Mouse (Mus musculus): ENCODE results near the gene Nt5c1a. TPM values are rescaled to one million over a fixed set of nuclear protein-coding genes. Genes with fewer than 3 reads are reported as not detected.

The Nt5c1a gene
- polyA plus RNA-seq, 1 experiment from 2014 or later = not detected

- Histone ChIP-seq H3K27ac (ENCODE audit: low read length) (peak overlapping the region; percentile 38), H3K36me3 (ENCODE audit: control insufficient read depth, insufficient read depth, low read length) (0 out of 2 replicates have a peak, but pooled peaks cover 2% of the 10 kb centered on the region), H3K4me1 (ENCODE audit: control insufficient read depth, insufficient read depth, low read length) (peaks cover 12% of the 10 kb centered on the region; the same call in 1 of the 2 replicates), H3K4me3 (ENCODE audit: low read length) (no peak overlapping the region), H3K27me3 (replicated peaks; ENCODE audit: control insufficient read depth, insufficient read depth, low read length) (no peaks in the 10 kb centered on the region; the same call in 1 of the 2 replicates), H3K9me3 (ENCODE audit: control insufficient read depth, low read length) (no peaks in the 10 kb centered on the region), H3K9ac (ENCODE audit: low read depth, low read length) (no peak overlapping the region), H3K4me2 (ENCODE audit: low read depth, low read length) (no peak overlapping the region)
- 64% methylated on average over 6 of the region's 6 CpGs for WGBS
- ATAC-seq = no peak
Measured at GRCm38 (mm10) chr4:123237386-123238266, 36.3 kb downstream of the Nt5c1a start.

- H3K4me2 ChIP-seq (ENCODE audit: low read depth, low read length) = peak overlapping the region; percentile 59
- peak overlapping the region; percentile 63 for H3K9ac ChIP-seq (ENCODE audit: low read depth, low read length)
- ATAC-seq = peak; percentile 81
- peak overlapping the region; percentile 39 for H3K4me3 ChIP-seq (ENCODE audit: low read length)
- H3K9me3 ChIP-seq (ENCODE audit: control insufficient read depth, low read length) = no peaks in the 10 kb centered on the region
- peak overlapping the region; percentile 53 for H3K27ac ChIP-seq (ENCODE audit: low read length)
- no peaks in the 10 kb centered on the region; the same call in 1 of the 2 replicates for H3K27me3 ChIP-seq (replicated peaks; ENCODE audit: control insufficient read depth, insufficient read depth, low read length)
- H3K4me1 ChIP-seq (ENCODE audit: control insufficient read depth, insufficient read depth, low read length) = 0 out of 2 replicates have a peak, but pooled peaks cover 3% of the 10 kb centered on the region
- 0 out of 2 replicates have a peak, but pooled peaks cover 2% of the 10 kb centered on the region for H3K36me3 ChIP-seq (ENCODE audit: control insufficient read depth, insufficient read depth, low read length)
- 8% methylated on average over 56 of the region's 58 CpGs for whole genome bisulfite sequencing
Measured at GRCm38 (mm10) chr4:123239361-123240203, 38.3 kb downstream of the Nt5c1a start.

DNA sequence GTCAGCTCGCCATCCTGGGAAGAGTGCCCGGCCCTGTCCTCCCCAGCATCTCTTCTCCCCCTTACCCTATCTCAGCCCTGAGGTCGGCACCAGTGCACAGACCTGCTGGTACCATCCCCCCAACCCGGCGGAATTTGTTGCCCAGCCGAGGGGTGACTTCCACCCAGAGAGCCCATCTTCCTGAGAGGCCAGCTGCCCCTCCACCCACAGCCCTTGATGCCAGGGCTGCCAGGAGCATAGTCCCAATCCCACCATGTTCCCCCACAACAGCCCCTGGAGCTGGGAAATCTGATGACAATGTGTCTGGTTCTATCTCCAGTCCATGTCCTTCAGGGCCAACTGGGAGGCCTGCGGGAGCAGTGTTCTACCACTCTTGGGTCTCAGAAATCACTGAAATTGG, 44.9 kb downstream of the Nt5c1a start:
- Histone ChIP-seq H3K9ac (ENCODE audit: low read depth, low read length) (no peak overlapping the region), H3K4me3 (ENCODE audit: low read length) (no peak overlapping the region), H3K27me3 (replicated peaks; ENCODE audit: control insufficient read depth, insufficient read depth, low read length) (no peaks in the 10 kb centered on the region), H3K9me3 (ENCODE audit: control insufficient read depth, low read length) (no peaks in the 10 kb centered on the region), H3K4me1 (ENCODE audit: control insufficient read depth, insufficient read depth, low read length) (peaks cover 3% of the 10 kb centered on the region), H3K36me3 (ENCODE audit: control insufficient read depth, insufficient read depth, low read length) (0 out of 2 replicates have a peak, but pooled peaks cover 2% of the 10 kb centered on the region), H3K4me2 (ENCODE audit: low read depth, low read length) (no peak overlapping the region), H3K27ac (ENCODE audit: low read length) (0 out of 2 replicates have a peak overlapping the region, but pooled peaks have one; percentile 3)
- ATAC-seq = no peak
- 85% methylated on average over 7 of the region's 7 CpGs for WGBS

GRCm38 (mm10) chr4:123246651-123247050, 45.3 kb downstream of the Nt5c1a start:
- peaks cover 3% of the 10 kb centered on the region for H3K4me1 ChIP-seq (ENCODE audit: control insufficient read depth, insufficient read depth, low read length)
- no peak; the same call in 1 of the 2 replicates for ATAC-seq
- H3K27ac ChIP-seq (ENCODE audit: low read length) = 0 out of 2 replicates have a peak overlapping the region, but pooled peaks have one; percentile 3
- 87% methylated on average over 5 of the region's 5 CpGs for WGBS
- H3K36me3 ChIP-seq (ENCODE audit: control insufficient read depth, insufficient read depth, low read length) = 0 out of 2 replicates have a peak, but pooled peaks cover 2% of the 10 kb centered on the region
- no peaks in the 10 kb centered on the region for H3K27me3 ChIP-seq (replicated peaks; ENCODE audit: control insufficient read depth, insufficient read depth, low read length)
- H3K9me3 ChIP-seq (ENCODE audit: control insufficient read depth, low read length) = no peaks in the 10 kb centered on the region
- no peak overlapping the region for H3K4me2 ChIP-seq (ENCODE audit: low read depth, low read length)
- no peak overlapping the region for H3K4me3 ChIP-seq (ENCODE audit: low read length)
- H3K9ac ChIP-seq (ENCODE audit: low read depth, low read length) = no peak overlapping the region

DNA sequence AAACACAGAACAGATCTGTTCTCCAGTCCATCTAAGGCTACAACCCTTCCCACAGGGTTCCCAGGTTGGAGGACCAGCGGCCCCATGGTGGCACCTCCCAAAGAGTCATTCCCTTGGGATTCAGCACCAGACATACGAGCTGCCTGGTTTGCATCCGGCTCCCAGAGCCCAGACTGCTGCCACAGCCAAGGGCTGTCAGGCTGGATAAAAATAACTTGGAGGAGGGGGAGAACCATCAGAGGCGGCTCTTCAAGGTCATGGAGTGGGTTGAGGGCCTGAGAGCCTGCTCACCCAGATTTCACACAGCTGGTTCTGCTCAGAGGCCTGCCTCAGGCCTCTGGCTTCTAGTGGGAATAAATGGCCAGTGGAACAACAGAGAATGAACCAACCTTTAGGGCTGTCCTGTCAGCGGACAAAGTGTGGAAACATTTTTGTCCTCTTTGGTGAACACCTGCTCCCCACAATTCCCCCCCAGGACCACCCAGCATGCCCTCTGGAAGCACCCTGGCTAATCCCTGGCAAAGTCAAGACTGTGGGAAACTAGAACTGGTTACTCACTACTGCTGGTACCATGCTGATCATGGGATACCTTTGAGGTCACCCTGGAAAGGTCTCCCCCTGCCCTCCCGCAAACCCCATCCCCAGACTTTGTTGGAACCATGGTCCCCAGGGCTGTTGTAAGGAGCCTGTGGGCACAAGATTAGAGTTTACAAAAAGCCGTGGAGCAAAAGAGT, 46.0 kb downstream of the Nt5c1a start:
- H3K36me3 ChIP-seq (ENCODE audit: control insufficient read depth, insufficient read depth, low read length) = no peaks in the 10 kb centered on the region
- H3K27ac ChIP-seq (ENCODE audit: low read length) = peak overlapping the region; percentile 15; the same call in 1 of the 2 replicates

DNA sequence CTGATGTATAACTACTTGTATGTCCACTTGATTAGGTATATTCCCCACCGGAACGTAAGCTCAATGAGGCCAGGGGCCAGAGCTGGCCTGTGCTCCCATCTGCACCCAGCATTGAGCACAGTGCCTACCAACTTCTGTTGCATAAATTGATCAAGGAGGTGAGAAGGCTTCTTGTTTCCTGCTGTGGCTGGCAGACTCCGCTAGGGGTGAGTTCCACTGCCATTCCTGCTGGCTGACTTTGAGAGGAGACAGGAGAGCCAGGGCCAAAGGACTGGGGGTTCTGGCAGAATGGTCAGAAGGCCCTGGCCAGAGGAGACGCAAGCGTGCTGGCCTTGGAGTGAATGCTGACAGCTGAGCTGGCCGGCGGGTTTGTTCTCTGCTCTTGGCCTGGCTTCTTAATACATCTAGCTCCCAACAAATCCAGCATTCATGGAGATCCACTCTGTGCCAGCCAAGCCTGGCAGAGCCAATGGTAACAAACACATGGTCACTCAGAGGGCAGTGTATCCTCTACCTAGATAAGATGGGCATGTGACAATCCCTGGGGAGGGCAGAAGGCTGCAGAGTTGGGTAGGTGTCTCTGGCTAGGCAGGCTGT, 47.8 kb downstream of the Nt5c1a start:
- H3K4me1 ChIP-seq (ENCODE audit: control insufficient read depth, insufficient read depth, low read length) = peaks cover 3% of the 10 kb centered on the region
- H3K27ac ChIP-seq (ENCODE audit: low read length) = no peak overlapping the region
- H3K4me2 ChIP-seq (ENCODE audit: low read depth, low read length) = no peak overlapping the region

More for the DNA sequence above, 46.0 kb downstream of the Nt5c1a start:
- no peaks in the 10 kb centered on the region for H3K27me3 ChIP-seq (replicated peaks; ENCODE audit: control insufficient read depth, insufficient read depth, low read length)
- H3K9ac ChIP-seq (ENCODE audit: low read depth, low read length) = no peak overlapping the region
- no peak overlapping the region for H3K4me3 ChIP-seq (ENCODE audit: low read length)
- peak; percentile 72 for ATAC-seq
- no peak overlapping the region for H3K4me2 ChIP-seq (ENCODE audit: low read depth, low read length)
- H3K9me3 ChIP-seq (ENCODE audit: control insufficient read depth, low read length) = no peaks in the 10 kb centered on the region
- 46% methylated on average over 7 of the region's 7 CpGs for WGBS
- H3K4me1 ChIP-seq (ENCODE audit: control insufficient read depth, insufficient read depth, low read length) = peaks cover 3% of the 10 kb centered on the region

GRCm38 (mm10) chr4:123252214-123252613, 50.9 kb downstream of the Nt5c1a start:
- Histone ChIP-seq H3K9me3 (ENCODE audit: control insufficient read depth, low read length) (no peaks in the 10 kb centered on the region), H3K4me3 (ENCODE audit: low read length) (no peak overlapping the region), H3K4me1 (ENCODE audit: control insufficient read depth, insufficient read depth, low read length) (no peaks in the 10 kb centered on the region; the same call in 1 of the 2 replicates), H3K9ac (ENCODE audit: low read depth, low read length) (no peak overlapping the region), H3K27ac (ENCODE audit: low read length) (no peak overlapping the region), H3K4me2 (ENCODE audit: low read depth, low read length) (no peak overlapping the region), H3K36me3 (ENCODE audit: control insufficient read depth, insufficient read depth, low read length) (no peaks in the 10 kb centered on the region), H3K27me3 (replicated peaks; ENCODE audit: control insufficient read depth, insufficient read depth, low read length) (no peaks in the 10 kb centered on the region)
- no peak for ATAC-seq
- WGBS = 77% methylated on average over 5 of the region's 5 CpGs

More for the DNA sequence above, 47.8 kb downstream of the Nt5c1a start:
- Histone ChIP-seq H3K4me3 (ENCODE audit: low read length) (no peak overlapping the region), H3K9me3 (ENCODE audit: control insufficient read depth, low read length) (no peaks in the 10 kb centered on the region), H3K36me3 (ENCODE audit: control insufficient read depth, insufficient read depth, low read length) (no peaks in the 10 kb centered on the region), H3K9ac (ENCODE audit: low read depth, low read length) (no peak overlapping the region), H3K27me3 (replicated peaks; ENCODE audit: control insufficient read depth, insufficient read depth, low read length) (no peaks in the 10 kb centered on the region)
- ATAC-seq = no peak
- WGBS = 65% methylated on average over 7 of the region's 7 CpGs

DNA sequence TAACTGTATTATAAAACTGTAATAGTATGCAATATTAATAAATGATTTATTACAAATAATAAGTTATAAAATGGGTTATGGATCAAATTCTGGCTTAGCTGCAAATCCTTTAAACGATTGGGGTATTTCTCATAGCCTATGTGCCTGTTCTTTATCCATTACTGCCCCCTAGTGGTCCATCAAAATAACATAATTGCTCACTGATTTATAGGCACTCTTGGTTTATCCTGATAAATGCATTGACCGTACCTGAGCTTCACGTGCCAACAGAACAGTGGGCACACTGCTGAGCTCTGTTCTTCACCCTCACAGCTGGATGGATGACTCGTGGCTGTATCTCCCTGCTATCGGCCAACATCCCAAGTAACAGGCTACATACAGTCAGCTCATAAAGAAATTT, 53.3 kb downstream of the Nt5c1a start:
- H3K9me3 ChIP-seq (ENCODE audit: control insufficient read depth, low read length) = no peaks in the 10 kb centered on the region
- no peaks in the 10 kb centered on the region for H3K4me1 ChIP-seq (ENCODE audit: control insufficient read depth, insufficient read depth, low read length)
- H3K27me3 ChIP-seq (replicated peaks; ENCODE audit: control insufficient read depth, insufficient read depth, low read length) = no peaks in the 10 kb centered on the region
- H3K9ac ChIP-seq (ENCODE audit: low read depth, low read length) = no peak overlapping the region
- H3K27ac ChIP-seq (ENCODE audit: low read length) = no peak overlapping the region
- H3K4me2 ChIP-seq (ENCODE audit: low read depth, low read length) = no peak overlapping the region
- 14% methylated on average over 5 of the region's 5 CpGs for WGBS
- peak; percentile 72; the same call in 1 of the 2 replicates for ATAC-seq
- H3K4me3 ChIP-seq (ENCODE audit: low read length) = no peak overlapping the region
- no peaks in the 10 kb centered on the region for H3K36me3 ChIP-seq (ENCODE audit: control insufficient read depth, insufficient read depth, low read length)

Measured in intestine, embryonic 16.5 days (tissue).